Mouse (Mus musculus) kidney, embryonic 14.5 days (tissue): ENCODE results near the gene Cuedc1. TPM values are rescaled to one million over a fixed set of nuclear protein-coding genes. Genes with fewer than 3 reads are reported as not detected.

ENCODE experiments used
- ATAC-seq: fragments of 200-750 bp; cut with Nextera tagmentation; 2 replicates; pipeline ENCODE4 v1.8.0; 2017; ENCODE audit warnings: moderate number of reproducible peaks, mild to moderate bottlenecking, moderate TSS enrichment, moderate library complexity; ENCODE audit not compliant: low FRiP score, low TSS enrichment
- H3K27ac ChIP-seq: fragments of 300-500 bp; sonication (generic); 2 replicates; pipeline ENCODE4 v1.5.1; 2014; ENCODE audit warnings: low read depth, mild to moderate bottlenecking, low read length, moderate library complexity, mixed read lengths
- H3K27me3 ChIP-seq: fragments of 300-500 bp; sonication (generic); 2 replicates; pipeline ENCODE4 v1.6.1; 2014; ENCODE audit warnings: mild to moderate bottlenecking, low read length; ENCODE audit not compliant: control insufficient read depth, insufficient read depth
- H3K36me3 ChIP-seq: fragments of 300-500 bp; sonication (generic); 2 replicates; pipeline ENCODE4 v1.6.1; 2014; ENCODE audit warnings: low read length, mixed read lengths; ENCODE audit not compliant: control insufficient read depth, insufficient read depth
- H3K4me1 ChIP-seq: fragments of 300-500 bp; sonication (generic); 2 replicates; pipeline ENCODE4 v1.6.1; 2014; ENCODE audit warnings: low read length, mixed read lengths; ENCODE audit not compliant: control insufficient read depth, insufficient read depth
- H3K4me2 ChIP-seq: fragments of 300-500 bp; sonication (generic); replicated peaks from 2 replicates; pipeline ENCODE4 v1.6.1; 2014; ENCODE audit warnings: low read depth, mild to moderate bottlenecking, low read length
- H3K4me3 ChIP-seq: fragments of 300-500 bp; sonication (generic); 2 replicates; pipeline ENCODE4 v1.5.1; 2014; ENCODE audit warnings: mild to moderate bottlenecking, low read length
- H3K9ac ChIP-seq: fragments of 300-500 bp; sonication (generic); 2 replicates; pipeline ENCODE4 v1.6.1; 2014; ENCODE audit warnings: low read depth, mild to moderate bottlenecking, low read length, moderate library complexity
- H3K9me3 ChIP-seq: fragments of 300-500 bp; sonication (generic); 2 replicates; pipeline ENCODE4 v1.6.1; 2016; ENCODE audit warnings: low read length; ENCODE audit not compliant: control insufficient read depth
- WGBS: fragments of 180-500 bp; shearing (Covaris S2); extraction: QIAGEN DNeasy Blood & Tissue Kit; methylation state at CpG from one replicate; pipeline ENCODE4 v1.1.7; 2014; 5-methylcytosine and 5-hydroxymethylcytosine counted together
- polyA plus RNA-seq: library from polyadenylated mRNA; unstranded; fragments of >200 nt; fragmentation: Nextera tagmentation; extraction: Ambion mirVana; gene quantifications from 2 replicates; pipeline ENCODE4 v1.2.1, GENCODE M21; 2014

The Cuedc1 gene
- polyA plus RNA-seq, 1 experiment from 2014 or later: 17.0 TPM

DNA sequence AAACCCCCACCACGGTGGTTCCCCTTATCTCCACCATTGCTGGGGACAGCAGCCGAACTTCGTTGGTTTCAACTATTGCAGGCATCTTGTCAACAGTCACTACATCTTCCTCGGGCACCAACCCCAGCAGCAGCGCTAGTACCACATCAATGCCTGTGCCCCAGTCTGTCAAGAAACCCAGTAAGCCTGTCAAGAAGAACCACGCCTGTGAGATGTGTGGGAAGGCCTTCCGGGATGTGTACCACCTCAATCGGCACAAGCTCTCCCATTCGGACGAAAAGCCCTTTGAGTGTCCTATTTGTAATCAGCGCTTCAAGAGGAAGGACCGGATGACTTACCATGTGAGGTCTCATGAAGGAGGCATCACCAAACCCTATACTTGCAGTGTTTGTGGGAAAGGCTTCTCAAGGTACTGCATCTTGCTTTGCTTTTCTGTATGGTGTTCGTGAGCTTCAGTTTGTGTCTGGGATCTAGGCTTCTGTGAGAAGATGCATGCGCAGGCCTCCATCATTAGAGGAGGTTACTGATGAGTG lies 24.4 kb upstream of the Cuedc1 start:
- no peaks in the 10 kb centered on the region for H3K9me3 ChIP-seq
- H3K27ac ChIP-seq: no peak overlapping the region
- H3K4me1 ChIP-seq: peaks cover 20% of the 10 kb centered on the region
- no peak for ATAC-seq
- H3K9ac ChIP-seq: no peak overlapping the region
- H3K36me3 ChIP-seq: peaks cover 44% of the 10 kb centered on the region
- 89% methylated on average over 14 of the region's 14 CpGs for WGBS
- no peak overlapping the region for H3K4me2 ChIP-seq
- no peak overlapping the region for H3K4me3 ChIP-seq
- H3K27me3 ChIP-seq: no peaks in the 10 kb centered on the region

DNA sequence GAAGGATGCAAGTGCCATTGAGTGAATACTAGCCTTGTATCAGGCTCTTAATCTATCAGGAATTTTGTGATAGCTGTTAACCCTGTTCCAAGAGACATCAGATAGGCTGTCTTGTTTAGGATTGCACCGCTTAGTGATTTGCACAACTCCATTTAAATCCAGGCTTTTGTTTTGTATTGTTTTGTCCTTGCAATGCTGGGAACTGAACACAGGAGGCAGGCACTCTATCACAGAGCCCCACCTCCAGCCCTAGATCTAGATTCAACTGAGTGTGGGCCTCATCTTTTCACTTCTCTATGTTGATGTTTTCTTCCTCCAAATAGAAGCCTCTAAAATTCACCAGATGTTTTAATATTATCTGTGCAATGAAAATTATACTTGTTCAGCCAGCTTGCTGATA lies 22.2 kb upstream of the Cuedc1 start:
- H3K27ac ChIP-seq: no peak overlapping the region
- no peaks in the 10 kb centered on the region for H3K9me3 ChIP-seq
- H3K9ac ChIP-seq: no peak overlapping the region
- peaks cover 13% of the 10 kb centered on the region for H3K4me1 ChIP-seq
- H3K36me3 ChIP-seq: peaks cover 66% of the 10 kb centered on the region
- ATAC-seq: no peak
- H3K27me3 ChIP-seq: no peaks in the 10 kb centered on the region
- no peak overlapping the region for H3K4me2 ChIP-seq
- WGBS: 86% methylated on average over 1 of the region's 1 CpGs
- no peak overlapping the region for H3K4me3 ChIP-seq

DNA sequence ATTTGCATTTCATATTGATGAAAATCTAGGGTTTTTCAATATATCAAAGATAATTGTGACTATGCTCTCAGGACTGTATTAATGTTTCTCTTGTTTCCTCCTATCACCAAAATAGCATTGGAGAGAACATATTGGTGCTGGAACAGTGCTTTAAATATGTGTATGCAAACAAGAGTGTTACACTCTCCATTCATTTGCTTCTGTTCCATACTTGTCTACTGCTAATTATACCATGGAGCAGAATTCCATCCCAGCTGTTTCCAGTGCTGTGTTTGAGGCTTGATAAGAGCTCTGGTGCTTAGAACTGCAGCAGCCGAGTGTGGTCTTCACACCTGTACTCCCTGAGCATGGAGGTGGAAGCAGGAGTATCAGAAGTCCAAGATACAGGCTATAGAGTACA lies 21.5 kb upstream of the Cuedc1 start:
- Histone ChIP-seq H3K4me1 (peaks cover 6% of the 10 kb centered on the region), H3K4me3 (no peak overlapping the region), H3K9ac (no peak overlapping the region), H3K36me3 (peaks cover 73% of the 10 kb centered on the region), H3K27ac (no peak overlapping the region), H3K9me3 (no peaks in the 10 kb centered on the region), H3K4me2 (no peak overlapping the region), H3K27me3 (no peaks in the 10 kb centered on the region)
- 92% methylated on average over 1 of the region's 1 CpGs for WGBS
- no peak for ATAC-seq

DNA sequence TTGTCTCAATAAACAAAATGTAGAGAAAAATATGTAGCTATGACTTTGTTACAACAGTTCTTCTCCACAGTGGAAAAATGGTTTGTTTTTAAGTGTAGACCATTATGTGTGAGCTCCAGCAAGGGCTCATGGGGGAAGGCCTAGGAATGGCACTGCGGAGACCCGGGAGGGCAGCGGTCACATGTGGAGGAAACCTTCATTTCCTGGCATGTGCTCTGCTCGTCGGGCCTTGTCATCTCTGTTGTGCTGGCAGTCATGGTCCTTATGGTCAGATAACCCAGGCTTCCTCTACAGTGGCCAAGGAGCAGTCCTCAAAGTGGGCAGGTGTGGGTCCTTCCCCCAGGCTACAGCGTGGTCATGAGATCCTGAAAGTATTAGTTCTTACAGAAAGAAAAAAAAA lies 14.2 kb upstream of the Cuedc1 start:
- WGBS: 66% methylated on average over 6 of the region's 6 CpGs

GRCm38 (mm10) chr11:88086737-88087627 lies 10.9 kb upstream of the Cuedc1 start:
- H3K9ac ChIP-seq: peak overlapping the region; percentile 44; the same call in 1 of the 2 replicates
- peak; percentile 98 for ATAC-seq
- H3K9me3 ChIP-seq: no peaks in the 10 kb centered on the region
- peaks cover 4% of the 10 kb centered on the region; the same call in 1 of the 2 replicates for H3K4me1 ChIP-seq
- peak overlapping the region; percentile 52 for H3K27ac ChIP-seq
- peak overlapping the region; percentile 54 for H3K4me2 ChIP-seq
- H3K27me3 ChIP-seq: no peaks in the 10 kb centered on the region
- H3K4me3 ChIP-seq: peak overlapping the region; percentile 25
- peaks cover 23% of the 10 kb centered on the region for H3K36me3 ChIP-seq
- WGBS: 8% methylated on average over 25 of the region's 25 CpGs

More for the DNA sequence above, 14.2 kb upstream of the Cuedc1 start:
- Histone ChIP-seq H3K4me1 (peaks cover 4% of the 10 kb centered on the region; the same call in 1 of the 2 replicates), H3K27ac (no peak overlapping the region), H3K9me3 (no peaks in the 10 kb centered on the region), H3K4me2 (no peak overlapping the region), H3K9ac (no peak overlapping the region), H3K4me3 (no peak overlapping the region), H3K27me3 (no peaks in the 10 kb centered on the region), H3K36me3 (peaks cover 56% of the 10 kb centered on the region)
- no peak for ATAC-seq

- Histone ChIP-seq H3K27ac (no peak overlapping the region), H3K4me1 (peaks cover 4% of the 10 kb centered on the region; the same call in 1 of the 2 replicates), H3K36me3 (peaks cover 5% of the 10 kb centered on the region; the same call in 1 of the 2 replicates), H3K4me2 (no peak overlapping the region), H3K9me3 (no peaks in the 10 kb centered on the region), H3K9ac (no peak overlapping the region), H3K27me3 (no peaks in the 10 kb centered on the region), H3K4me3 (no peak overlapping the region)
- WGBS: 47% methylated on average over 5 of the region's 5 CpGs
- no peak for ATAC-seq
Observed at GRCm38 (mm10) chr11:88089150-88089549, 8.7 kb upstream of the Cuedc1 start.

DNA sequence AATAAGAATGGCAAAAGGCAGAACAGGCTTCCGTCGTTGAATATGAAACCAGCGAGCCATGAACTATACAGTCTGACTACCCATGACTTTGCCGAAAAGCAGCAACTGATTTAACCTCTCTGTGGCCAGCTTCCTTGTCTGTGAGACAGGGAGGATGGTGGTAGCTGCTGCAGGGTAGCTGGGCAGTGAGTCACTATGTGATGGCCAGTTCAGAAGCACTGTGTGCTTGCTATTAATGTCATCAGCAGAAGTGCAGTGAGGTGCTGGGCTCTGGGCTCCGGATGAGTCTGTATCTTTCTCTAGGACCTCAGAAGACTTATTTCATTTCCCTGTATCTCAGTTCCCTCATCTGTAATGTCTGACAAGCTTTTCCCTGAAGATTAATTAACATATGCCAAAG lies 7.6 kb upstream of the Cuedc1 start:
- no peak for ATAC-seq
- 67% methylated on average over 5 of the region's 5 CpGs for WGBS
- H3K9ac ChIP-seq: no peak overlapping the region

DNA sequence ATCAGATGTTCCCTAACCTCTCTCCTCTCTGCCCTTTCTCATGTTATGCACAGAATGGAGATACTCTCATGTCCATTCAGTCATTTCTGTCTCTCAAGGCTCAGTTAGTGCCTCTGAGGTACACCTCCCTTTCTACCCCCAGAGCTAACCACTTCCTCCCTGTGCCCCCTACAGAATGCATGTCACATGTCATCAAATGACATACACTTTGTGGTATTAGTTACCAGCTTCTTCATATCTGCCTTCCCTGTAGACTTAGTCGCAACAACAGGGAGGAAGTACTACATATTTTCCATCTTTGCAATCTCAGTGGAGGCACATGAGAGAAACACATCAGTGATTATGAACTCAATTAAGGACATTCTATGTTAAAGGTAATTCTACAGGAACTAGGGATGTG lies 5.9 kb upstream of the Cuedc1 start:
- ATAC-seq: no peak
- 66% methylated on average over 1 of the region's 1 CpGs for WGBS

More for the DNA sequence above, 7.6 kb upstream of the Cuedc1 start:
- Histone ChIP-seq H3K4me2 (no peak overlapping the region), H3K4me3 (no peak overlapping the region), H3K4me1 (peaks cover 4% of the 10 kb centered on the region; the same call in 1 of the 2 replicates), H3K27me3 (no peaks in the 10 kb centered on the region), H3K36me3 (no peaks in the 10 kb centered on the region), H3K9me3 (no peaks in the 10 kb centered on the region), H3K27ac (no peak overlapping the region)

GRCm38 (mm10) chr11:88097173-88097572 lies 685 bp upstream of the Cuedc1 start:
- peak; percentile 30; the same call in 1 of the 2 replicates for ATAC-seq
- no peaks in the 10 kb centered on the region; the same call in 1 of the 2 replicates for H3K27me3 ChIP-seq
- no peak overlapping the region for H3K4me3 ChIP-seq
- H3K36me3 ChIP-seq: no peaks in the 10 kb centered on the region
- no peaks in the 10 kb centered on the region for H3K9me3 ChIP-seq
- 28% methylated on average over 4 of the region's 4 CpGs for WGBS
- no peak overlapping the region for H3K4me2 ChIP-seq
- no peak overlapping the region for H3K9ac ChIP-seq
- peaks cover 23% of the 10 kb centered on the region for H3K4me1 ChIP-seq
- H3K27ac ChIP-seq: 0 out of 2 replicates have a peak overlapping the region, but pooled peaks have one; percentile 24

More for the DNA sequence above, 5.9 kb upstream of the Cuedc1 start:
- no peak overlapping the region for H3K27ac ChIP-seq
- H3K36me3 ChIP-seq: no peaks in the 10 kb centered on the region
- H3K9ac ChIP-seq: no peak overlapping the region
- H3K4me1 ChIP-seq: peaks cover 6% of the 10 kb centered on the region
- no peak overlapping the region for H3K4me3 ChIP-seq
- no peak overlapping the region for H3K4me2 ChIP-seq
- H3K9me3 ChIP-seq: no peaks in the 10 kb centered on the region
- no peaks in the 10 kb centered on the region for H3K27me3 ChIP-seq
